Mouse (Mus musculus) forebrain, postnatal 0 days (tissue): ENCODE results near the gene Pla2g10. TPM values are rescaled to one million over a fixed set of nuclear protein-coding genes. Genes with fewer than 3 reads are reported as not detected.
"Not testable (repeated sequence)": the region's sequence is repeated elsewhere in the genome, so short reads cannot be mapped to it uniquely, and the experiment has no call there.

Experiments used
- ATAC-seq: fragments of 200-750 bp; cut with Nextera tagmentation; 2 replicates; pipeline ENCODE4 v1.8.0; 2017; ENCODE audit warnings: mild to moderate bottlenecking, moderate library complexity
- DNase-seq: peaks from one replicate; pipeline ENCODE4 v3.0.0-alpha.2; 2015
- H3K27ac ChIP-seq: fragments of 300-500 bp; sonication (generic); 2 replicates; pipeline ENCODE4 v1.5.1; 2014; ENCODE audit warnings: low read depth, mild to moderate bottlenecking, antibody characterized with exemption, low read length, moderate library complexity, mixed read lengths
- H3K27me3 ChIP-seq: fragments of 300-500 bp; sonication (generic); 2 replicates; pipeline ENCODE4 v1.6.1; 2014; ENCODE audit warnings: mild to moderate bottlenecking, low read length, mixed read lengths; ENCODE audit not compliant: insufficient read depth
- H3K36me3 ChIP-seq: fragments of 300-500 bp; sonication (generic); 2 replicates; pipeline ENCODE4 v1.6.1; 2014; ENCODE audit warnings: mild to moderate bottlenecking, moderate library complexity; ENCODE audit not compliant: insufficient read depth
- H3K4me1 ChIP-seq: fragments of 300-500 bp; sonication (generic); 2 replicates; pipeline ENCODE4 v1.6.1; 2014; ENCODE audit warnings: antibody characterized with exemption; ENCODE audit not compliant: insufficient read depth
- H3K4me2 ChIP-seq: fragments of 300-500 bp; sonication (generic); 2 replicates; pipeline ENCODE4 v1.6.1; 2014; ENCODE audit warnings: low read depth, mild to moderate bottlenecking, moderate library complexity
- H3K4me3 ChIP-seq: fragments of 300-500 bp; sonication (generic); 2 replicates; pipeline ENCODE4 v1.5.1; 2014; ENCODE audit warnings: low read depth, low read length, mixed read lengths
- H3K9ac ChIP-seq: fragments of 300-500 bp; sonication (generic); 2 replicates; pipeline ENCODE4 v1.6.1; 2014; ENCODE audit warnings: mild to moderate bottlenecking
- H3K9me3 ChIP-seq: fragments of 300-500 bp; sonication (generic); 2 replicates; pipeline ENCODE4 v1.6.1; 2016; ENCODE audit warnings: low read length
- CTCF ChIP-seq: sonication (generic); IDR thresholded peaks from 2 replicates; pipeline ENCODE4 v1.5.1; 2016; ENCODE audit warnings: antibody characterized with exemption, control low read depth, low read depth
- WGBS: fragments of 180-500 bp; shearing (Covaris S2); extraction: QIAGEN DNeasy Blood & Tissue Kit; methylation state at CpG from one replicate; pipeline ENCODE4 v1.1.7; 2014; 5-methylcytosine and 5-hydroxymethylcytosine counted together
- polyA plus RNA-seq: library from polyadenylated mRNA; unstranded; fragments of >200 nt; fragmentation: Nextera tagmentation; extraction: Ambion mirVana; gene quantifications from 2 replicates; pipeline ENCODE4 v1.2.1, GENCODE M21; 2015
- total RNA-seq: library from RNA; depleted of rRNA; stranded (reverse); fragments of >200 nt; gene quantifications from 2 replicates; pipeline ENCODE4 v1.2.3, GENCODE M21; 2014

Gene Pla2g10
- total and polyA plus RNA-seq, 2 experiments from 2014 or later, result 0.16 TPM; not detected in 1

GRCm38 (mm10) chr16:13757823-13758222, 27.0 kb upstream of the Pla2g10 start:
- Histone ChIP-seq H3K27me3 (no peaks in the 10 kb centered on the region), H3K9ac (no peak overlapping the region), H3K9me3 (no peaks in the 10 kb centered on the region), H3K4me2 (no peak overlapping the region), H3K36me3 (no peaks in the 10 kb centered on the region), H3K4me3 (no peak overlapping the region), H3K4me1 (peaks cover 7% of the 10 kb centered on the region; the same call in 1 of the 2 replicates), H3K27ac (no peak overlapping the region)
- no peak for TF ChIP-seq CTCF
- WGBS, result 98% methylated on average over 2 of the region's 2 CpGs
- DNase-seq, result no peak
- ATAC-seq, result no peak

- DNase-seq, result peak; percentile 96
- peak overlapping the region; percentile 64 for H3K27ac ChIP-seq
- H3K4me1 ChIP-seq, result peaks cover 7% of the 10 kb centered on the region; the same call in 1 of the 2 replicates
- no peak for TF ChIP-seq CTCF
- peak overlapping the region; percentile 65 for H3K4me3 ChIP-seq
- no peaks in the 10 kb centered on the region for H3K27me3 ChIP-seq
- ATAC-seq, result peak; percentile 99
- no peaks in the 10 kb centered on the region for H3K9me3 ChIP-seq
- peak overlapping the region; percentile 73 for H3K9ac ChIP-seq
- under 1% methylated on average over 65 of the region's 65 CpGs for WGBS
- no peaks in the 10 kb centered on the region for H3K36me3 ChIP-seq
- H3K4me2 ChIP-seq, result peak overlapping the region; percentile 94
Observed at GRCm38 (mm10) chr16:13754400-13755190, 23.8 kb upstream of the Pla2g10 start.

DNA sequence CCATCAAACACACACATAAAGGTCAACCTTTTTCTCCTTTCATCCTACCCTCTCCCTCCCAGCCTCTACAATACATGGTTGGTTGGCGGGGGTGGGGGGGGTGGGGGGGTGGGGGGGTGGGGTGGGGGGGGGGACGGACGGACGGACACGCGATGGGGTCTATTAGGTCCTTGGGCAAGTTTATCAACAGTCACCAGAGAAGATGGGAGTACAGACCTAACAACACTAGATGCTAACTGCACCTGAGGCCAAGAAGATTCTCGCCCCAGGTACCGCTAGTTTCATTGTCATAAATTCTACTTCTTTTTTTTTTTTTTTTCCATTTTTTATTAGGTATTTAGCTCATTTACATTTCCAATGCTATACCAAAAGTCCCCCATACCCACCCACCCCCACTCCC, 23.2 kb upstream of the Pla2g10 start:
- Histone ChIP-seq H3K36me3 (no peaks in the 10 kb centered on the region), H3K9ac (peak overlapping the region; percentile 73), H3K4me2 (peak overlapping the region; percentile 94), H3K27me3 (no peaks in the 10 kb centered on the region), H3K9me3 (no peaks in the 10 kb centered on the region), H3K27ac (no peak overlapping the region), H3K4me1 (peaks cover 7% of the 10 kb centered on the region; the same call in 1 of the 2 replicates), H3K4me3 (peak overlapping the region; percentile 65)
- ATAC-seq, result no peak
- DNase-seq, result no peak
- WGBS, result 80% methylated on average over 8 of the region's 8 CpGs
- TF ChIP-seq CTCF, result no peak

- Histone ChIP-seq H3K4me2 (no peak overlapping the region), H3K9me3 (no peaks in the 10 kb centered on the region), H3K4me1 (no peaks in the 10 kb centered on the region), H3K36me3 (no peaks in the 10 kb centered on the region), H3K4me3 (no peak overlapping the region), H3K9ac (no peak overlapping the region), H3K27ac (no peak overlapping the region), H3K27me3 (no peaks in the 10 kb centered on the region)
- ATAC-seq (no peak), DNase-seq (no peak)
- TF ChIP-seq CTCF, result no peak
- WGBS, result 91% methylated on average over 8 of the region's 13 CpGs
Observed at GRCm38 (mm10) chr16:13750626-13751025, 19.8 kb upstream of the Pla2g10 start.

DNA sequence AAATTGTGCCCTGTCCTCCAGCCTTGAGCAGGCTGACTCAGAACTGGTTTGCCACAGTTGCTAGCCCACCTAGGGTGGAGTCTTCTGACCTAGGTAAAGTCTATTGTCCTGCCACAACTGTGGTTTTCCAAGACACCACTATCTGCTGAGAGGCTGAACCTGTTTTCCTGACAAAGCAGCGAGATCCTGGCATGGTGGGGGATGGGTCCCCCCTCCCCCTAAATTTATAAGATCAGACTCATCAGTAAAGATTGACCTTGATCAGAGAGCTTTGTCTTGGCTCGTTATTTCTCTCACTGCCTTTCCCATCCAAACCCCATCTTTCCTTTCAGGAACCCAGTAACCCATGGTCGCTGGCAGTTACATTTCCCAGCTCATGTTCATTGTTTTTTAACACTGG, 19.2 kb upstream of the Pla2g10 start:
- Histone ChIP-seq H3K4me1 (no peaks in the 10 kb centered on the region), H3K27me3 (no peaks in the 10 kb centered on the region), H3K4me2 (no peak overlapping the region), H3K4me3 (no peak overlapping the region), H3K36me3 (no peaks in the 10 kb centered on the region), H3K27ac (no peak overlapping the region), H3K9ac (no peak overlapping the region), H3K9me3 (no peaks in the 10 kb centered on the region)
- DNase-seq (no peak), ATAC-seq (no peak)
- TF ChIP-seq CTCF, result no peak
- WGBS, result 44% methylated on average over 3 of the region's 3 CpGs

DNA sequence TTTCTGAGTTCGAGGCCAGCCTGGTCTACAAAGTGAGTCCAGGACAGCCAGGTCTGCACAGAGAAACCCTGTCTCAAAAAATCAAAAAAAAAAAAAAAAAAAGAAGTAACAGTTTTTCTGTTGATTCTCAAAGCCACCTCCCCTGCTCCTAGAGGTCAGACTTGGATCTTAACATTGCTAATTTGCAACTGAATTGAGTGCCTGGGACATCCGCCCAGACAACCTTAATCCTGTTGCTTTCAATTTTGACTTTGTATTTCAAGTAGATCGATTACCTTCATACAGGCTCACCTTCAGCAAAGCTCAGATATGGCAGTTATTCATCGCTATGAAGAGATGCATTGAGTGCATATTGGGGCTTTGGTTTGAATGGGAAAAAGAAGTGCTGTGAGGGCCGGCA, 18.5 kb upstream of the Pla2g10 start:
- 41% methylated on average over 5 of the region's 5 CpGs for WGBS
- TF ChIP-seq CTCF, result no peak
- no peak overlapping the region for H3K27ac ChIP-seq
- H3K4me3 ChIP-seq, result no peak overlapping the region
- H3K4me2 ChIP-seq, result no peak overlapping the region
- H3K27me3 ChIP-seq, result no peaks in the 10 kb centered on the region
- H3K9ac ChIP-seq, result no peak overlapping the region
- H3K9me3 ChIP-seq, result no peaks in the 10 kb centered on the region
- no peaks in the 10 kb centered on the region for H3K4me1 ChIP-seq
- H3K36me3 ChIP-seq, result no peaks in the 10 kb centered on the region
- no peak for DNase-seq
- ATAC-seq, result no peak

DNA sequence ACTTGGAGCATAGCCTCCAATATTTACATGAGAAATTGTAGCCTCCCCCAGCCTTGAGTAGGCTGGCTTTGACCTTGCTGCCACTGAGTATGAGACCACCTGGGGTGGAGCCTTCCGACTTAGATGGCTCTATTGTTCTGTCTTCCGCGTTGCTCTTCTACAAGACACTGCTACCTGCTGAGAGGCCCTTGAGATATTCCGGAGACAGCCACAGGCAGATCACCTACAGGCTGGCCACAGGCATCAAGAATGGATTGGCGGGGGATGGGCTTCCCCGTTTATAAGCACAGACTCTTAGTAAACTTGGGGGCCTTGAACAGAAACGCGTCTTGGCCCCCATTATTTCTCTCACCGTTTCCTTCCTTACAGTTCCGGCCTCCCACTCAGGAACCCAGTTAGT, 18.0 kb upstream of the Pla2g10 start:
- ATAC-seq, DNase-seq, H3K4me1 ChIP-seq, H3K4me2 ChIP-seq, H3K9me3 ChIP-seq, H3K36me3 ChIP-seq, H3K4me3 ChIP-seq, H3K9ac ChIP-seq, H3K27me3 ChIP-seq, H3K27ac ChIP-seq: not testable (repeated sequence)
- WGBS, result 17% methylated on average over 10 of the region's 10 CpGs
